Mouse (Mus musculus) embryo, embryonic 11.5 days (tissue): Measurements from ENCODE around the gene Tcp11l1.
A peak's percentile ranks its signal among the peaks of the same experiment; 100 is the strongest.

Experiments used
- DNase-seq: peaks from one replicate; pipeline ENCODE4 v3.0.0-alpha.2; 2012; ENCODE audit warnings: low read depth, low spot score

Gene Tcp11l1

DNA sequence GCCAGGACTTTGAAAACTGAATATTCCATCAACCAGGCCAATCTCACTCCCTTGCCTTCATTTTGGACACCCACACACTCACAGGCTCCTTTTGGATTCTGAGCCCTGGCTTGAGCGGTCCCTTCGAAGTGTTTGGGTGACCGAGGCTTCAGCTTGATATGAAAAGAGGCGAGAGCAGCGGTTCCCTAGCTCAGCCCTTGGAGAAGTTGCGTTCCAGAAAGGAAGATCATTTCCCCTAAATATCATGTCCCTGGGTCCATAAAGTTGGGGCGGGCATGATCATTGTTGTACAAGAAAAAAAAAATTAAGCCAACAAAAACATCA, 479 bp upstream of the Tcp11l1 start:
- DNase-seq = no peak

DNA sequence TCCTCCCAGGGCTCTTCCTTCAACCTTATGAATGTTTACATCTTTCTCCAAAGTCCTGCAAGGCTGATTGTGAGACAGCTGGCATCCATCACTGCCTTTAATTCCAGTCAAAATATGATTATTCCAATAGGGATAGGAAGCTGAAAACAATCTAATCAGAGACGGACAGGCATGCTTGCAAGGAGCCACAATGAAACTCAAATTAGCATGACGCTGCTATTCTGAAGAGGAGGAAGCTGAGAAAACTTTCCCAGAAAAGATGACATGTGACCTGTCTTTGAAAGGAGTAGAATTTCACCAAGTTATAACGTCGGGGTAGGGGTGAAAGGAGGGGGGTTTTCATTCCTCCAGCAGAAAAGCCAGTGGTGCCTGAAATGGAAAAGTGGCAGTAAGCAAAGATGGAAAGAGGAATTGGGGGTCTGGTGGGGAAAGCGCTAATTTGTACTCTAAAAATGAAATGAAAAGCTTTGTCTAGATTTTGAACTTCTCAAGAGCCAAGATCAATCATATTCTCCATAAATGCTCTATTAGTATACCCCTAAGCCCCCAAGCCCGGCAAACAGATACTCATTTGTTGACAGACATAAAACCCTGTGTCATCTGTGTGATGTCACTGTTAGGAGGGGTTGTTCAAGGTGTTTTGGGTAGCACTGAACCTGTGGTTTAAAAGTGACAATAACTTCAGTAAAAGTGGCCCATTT, 1.1 kb downstream of the Tcp11l1 start:
- DNase-seq = no peak

DNA sequence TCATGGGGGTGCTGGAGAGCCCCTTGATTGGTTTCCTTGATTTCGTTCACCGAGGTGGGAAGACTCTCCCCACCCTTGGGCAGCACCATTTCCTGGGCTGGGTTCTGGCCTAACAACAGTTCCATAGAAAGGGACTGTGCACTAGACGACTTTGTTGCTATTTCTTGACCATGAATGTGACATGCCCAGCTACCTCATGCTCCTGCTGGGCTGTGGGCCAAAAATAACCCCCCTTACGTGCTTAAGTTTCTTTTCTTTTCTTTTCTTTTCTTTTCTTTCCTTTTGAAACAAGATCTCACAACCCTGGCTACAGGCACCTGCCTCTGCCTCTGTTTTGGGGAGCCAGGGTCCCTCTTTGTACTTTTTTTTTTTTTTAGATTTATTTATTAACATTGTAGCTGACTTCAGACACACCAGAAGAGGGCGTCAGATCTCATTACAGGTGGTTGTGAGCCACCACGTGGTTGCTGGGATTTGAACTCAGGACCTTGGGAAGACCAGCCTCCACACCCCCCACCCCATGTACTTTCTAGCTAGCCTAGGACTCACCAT, 2.1 kb downstream of the Tcp11l1 start:
- no peak for DNase-seq

DNA sequence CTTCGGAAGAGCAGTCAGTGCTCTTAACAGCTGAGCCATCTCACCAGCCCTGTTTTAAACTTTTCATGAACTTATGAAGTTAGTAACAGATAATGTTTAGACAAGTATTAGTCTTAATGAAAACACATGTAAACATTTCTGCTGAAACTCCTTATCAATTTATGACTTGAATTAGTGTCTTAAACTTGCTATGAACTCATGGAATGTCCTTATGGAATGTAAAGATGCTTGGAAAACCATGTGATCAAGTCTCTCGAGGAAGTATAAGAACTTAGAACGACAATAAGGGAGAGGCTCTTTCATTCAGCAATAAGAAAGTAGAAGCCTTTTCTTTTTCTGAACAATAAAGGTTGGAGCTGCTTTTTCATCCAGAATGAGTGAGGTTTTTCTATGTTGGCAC, 7.6 kb downstream of the Tcp11l1 start:
- no peak for DNase-seq

DNA sequence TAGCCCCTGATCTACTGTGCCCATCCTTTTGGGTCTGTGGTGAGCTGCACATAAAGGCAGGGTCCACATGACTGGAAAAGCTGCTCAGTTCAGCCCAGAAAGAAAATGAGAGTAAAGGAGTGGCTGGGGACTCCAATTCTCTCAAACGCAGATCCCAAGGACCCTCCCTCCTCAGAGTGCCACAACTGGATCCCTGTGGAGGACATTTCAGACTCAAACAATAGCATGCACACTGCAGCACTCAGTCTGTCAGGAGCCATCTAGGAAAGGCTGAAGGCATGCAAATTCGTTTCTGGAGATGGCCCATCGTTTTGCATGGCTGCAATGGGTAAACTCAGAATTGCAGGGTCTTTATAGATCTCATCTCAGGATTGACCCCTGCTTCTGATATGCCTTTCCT, 8.8 kb downstream of the Tcp11l1 start:
- DNase-seq = no peak

DNA sequence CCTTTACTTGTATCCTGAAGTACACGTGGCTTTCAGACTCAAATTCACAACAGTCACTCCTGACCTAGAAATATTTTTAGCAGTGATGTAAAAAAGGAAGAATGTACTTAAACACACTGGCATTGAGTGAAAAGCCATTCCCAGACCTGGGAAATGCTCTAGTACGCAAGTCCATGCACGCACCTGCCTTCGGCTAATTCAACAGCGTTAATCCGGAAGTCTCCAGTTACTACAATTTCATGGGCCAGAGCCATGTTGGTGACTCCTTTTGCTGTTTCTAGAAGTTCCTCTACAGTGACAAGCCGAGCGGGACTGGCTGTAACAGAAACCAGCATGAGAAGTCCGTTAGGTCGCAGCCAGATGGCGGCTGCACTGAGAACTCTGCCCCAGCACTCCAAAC, 12.3 kb downstream of the Tcp11l1 start:
- no peak for DNase-seq

DNA sequence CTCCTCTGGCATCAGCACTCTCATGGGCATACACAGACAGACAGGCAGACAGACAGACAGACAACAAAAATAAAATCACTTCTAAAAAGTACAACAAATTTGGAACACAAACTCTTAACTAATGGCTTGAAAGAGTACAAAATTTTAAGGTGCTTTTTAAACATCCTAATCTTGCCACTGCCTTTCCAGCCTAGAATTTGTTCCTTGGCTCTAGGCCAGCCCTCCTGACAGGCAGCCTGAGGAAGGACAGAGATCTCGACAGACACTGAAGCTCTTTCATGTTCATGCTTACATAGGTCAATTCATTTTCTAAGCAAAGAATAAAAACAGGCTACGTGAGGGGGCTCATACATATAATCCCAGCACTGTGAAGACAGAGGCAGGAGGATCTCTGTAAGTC, 19.4 kb downstream of the Tcp11l1 start:
- DNase-seq = no peak

DNA sequence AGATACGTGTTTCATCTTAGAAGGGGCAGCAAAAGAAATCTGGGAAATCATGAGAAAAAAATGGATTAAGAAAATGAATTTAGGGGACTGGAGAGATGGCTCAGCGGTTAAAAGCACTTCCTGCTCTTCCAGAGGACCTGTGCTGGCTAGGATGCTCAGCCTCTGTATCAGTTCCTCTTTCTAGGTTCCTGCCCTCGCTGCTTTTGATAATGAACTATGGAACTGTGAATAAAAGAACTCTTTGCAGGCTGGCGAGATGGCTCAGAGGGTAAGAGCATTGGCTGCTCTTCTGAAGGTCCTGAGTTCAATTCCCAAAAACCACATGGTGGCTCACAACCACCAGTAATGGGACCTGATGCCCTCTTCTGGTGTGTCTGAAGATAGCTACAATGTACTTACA, 21.2 kb downstream of the Tcp11l1 start:
- no peak for DNase-seq

DNA sequence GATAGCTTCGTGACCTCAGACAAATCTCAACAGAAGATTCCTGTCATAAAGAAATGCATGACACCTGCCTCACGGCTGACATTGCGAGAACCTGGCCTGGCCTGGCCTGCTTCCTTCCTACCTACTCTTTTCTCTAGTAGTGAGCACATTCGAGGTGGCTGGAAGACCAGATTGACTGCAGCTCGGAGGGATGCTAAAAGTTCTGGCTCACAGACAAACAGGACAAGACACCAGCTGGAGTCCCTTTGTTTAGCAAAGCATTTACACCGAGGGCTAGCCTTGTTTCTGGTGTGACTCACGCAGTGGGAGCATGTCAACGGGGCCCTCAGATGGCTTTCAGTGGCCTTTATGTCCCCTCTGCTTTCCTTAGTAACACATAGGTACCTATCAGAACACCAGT, 23.2 kb downstream of the Tcp11l1 start:
- DNase-seq = no peak

DNA sequence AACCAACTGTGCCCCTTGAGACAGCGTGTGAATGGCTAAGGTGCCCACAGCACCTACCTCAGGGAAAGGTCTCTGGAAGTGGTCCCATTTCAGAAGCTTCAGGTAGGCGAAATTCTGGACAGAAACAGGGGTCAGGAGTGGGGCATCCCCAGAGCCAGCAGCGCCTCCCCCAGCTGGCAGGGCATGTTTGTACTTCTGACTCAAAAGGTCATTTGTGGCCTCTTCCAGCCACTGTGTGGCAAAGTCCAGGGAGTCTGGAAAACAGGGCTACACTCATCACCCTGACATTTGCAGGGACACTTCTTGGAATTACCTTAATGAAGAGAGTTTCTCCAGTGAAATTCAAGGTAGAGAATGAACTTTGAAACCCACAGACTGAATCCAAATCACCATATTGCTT, 23.6 kb downstream of the Tcp11l1 start:
- no peak for DNase-seq

DNA sequence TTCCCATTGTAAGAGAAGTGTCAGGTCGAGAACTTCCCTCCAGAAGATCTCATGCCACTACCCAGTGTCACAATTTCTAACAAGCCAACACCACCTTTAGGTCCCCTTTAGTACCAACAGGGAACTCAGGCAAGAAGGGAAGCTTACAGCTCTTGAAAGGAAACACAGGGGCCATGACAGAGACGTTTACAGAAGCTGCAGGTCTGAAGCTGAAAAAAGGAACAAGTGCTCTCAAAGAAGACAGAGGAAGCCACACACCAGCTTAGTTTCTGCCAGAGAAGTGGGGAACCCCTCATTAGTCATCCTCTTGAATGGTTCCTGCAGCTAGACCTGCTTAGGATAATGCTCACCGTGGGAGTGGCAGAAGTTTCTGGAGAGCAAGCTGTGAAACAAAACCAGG, 24.7 kb downstream of the Tcp11l1 start:
- DNase-seq = no peak

DNA sequence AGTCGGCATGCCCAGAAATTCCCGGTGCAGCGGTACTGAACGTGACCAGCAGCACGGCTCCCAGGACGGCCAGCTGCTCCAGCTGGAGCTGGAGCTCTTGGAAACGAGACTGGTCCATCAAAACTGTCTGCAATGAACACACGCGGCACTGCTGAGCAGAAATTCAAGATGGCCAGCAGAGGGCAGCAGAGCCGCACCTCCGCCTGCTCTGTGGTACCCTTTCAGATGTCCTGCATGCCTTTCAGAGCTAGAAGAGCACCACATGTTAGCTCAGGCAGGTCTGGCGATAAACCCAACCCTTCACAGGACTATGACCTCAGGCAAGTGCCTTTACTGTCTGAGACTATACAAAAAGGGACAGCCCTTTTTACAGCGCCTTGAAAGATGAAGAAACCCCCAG, 26.6 kb downstream of the Tcp11l1 start:
- DNase-seq = peak; percentile 83

DNA sequence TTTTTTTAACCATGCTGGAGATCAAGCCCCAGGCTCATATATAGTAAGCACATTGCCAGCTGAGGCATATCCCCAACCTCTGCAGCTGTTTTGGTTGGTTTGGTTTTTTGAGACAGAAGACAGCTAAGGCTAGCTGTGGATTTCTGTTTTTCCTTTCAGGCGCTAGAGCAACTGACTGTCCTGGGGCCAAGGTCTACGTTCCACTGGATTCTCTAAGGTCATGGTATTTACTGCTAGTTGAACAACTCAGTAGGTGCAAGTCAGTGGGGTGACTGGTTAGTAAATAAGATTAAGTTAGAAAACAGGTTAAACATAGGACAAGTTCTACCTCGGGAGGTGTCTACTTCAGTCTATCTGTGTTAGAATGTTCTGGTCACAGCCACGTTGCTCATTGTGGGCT, 27.2 kb downstream of the Tcp11l1 start:
- DNase-seq = no peak

DNA sequence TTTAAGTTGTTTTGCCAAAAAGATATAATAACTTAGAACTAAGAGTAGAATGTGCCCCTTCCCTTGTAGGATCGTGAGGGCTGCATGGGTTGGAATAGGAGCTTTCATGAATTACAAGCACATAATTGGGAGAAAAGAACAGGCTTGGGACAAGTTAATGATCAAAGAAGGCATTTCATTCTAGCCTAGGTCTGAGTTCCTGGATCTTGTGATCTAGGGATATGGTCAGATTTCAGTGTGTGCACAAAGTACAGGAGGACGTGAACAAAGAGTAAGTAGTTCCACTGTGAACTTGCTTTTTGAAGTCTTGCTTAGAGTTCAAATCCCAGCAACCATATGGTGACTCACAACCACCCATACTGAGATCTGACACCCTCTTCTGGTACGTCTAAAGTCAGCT, 34.6 kb downstream of the Tcp11l1 start:
- no peak for DNase-seq

DNA sequence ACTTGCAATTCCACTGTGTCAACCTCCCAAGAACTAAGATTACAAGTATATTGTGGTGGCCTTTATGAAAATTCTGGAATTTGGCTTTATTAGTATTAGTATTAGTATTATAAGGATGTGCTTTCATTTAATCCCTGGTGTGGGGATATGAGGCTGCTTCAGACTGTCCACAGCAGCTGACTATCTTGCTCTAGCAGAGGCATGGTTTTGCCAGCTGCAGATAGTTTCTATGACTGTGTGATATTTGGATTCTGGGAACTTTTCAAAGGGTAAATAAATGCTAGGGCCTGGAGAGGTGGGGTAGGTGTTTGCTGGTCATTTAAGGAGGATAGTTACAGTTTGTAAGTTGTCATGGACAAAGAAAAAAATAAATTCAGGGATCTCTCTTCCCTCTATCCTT, 40.2 kb downstream of the Tcp11l1 start:
- DNase-seq = no peak

DNA sequence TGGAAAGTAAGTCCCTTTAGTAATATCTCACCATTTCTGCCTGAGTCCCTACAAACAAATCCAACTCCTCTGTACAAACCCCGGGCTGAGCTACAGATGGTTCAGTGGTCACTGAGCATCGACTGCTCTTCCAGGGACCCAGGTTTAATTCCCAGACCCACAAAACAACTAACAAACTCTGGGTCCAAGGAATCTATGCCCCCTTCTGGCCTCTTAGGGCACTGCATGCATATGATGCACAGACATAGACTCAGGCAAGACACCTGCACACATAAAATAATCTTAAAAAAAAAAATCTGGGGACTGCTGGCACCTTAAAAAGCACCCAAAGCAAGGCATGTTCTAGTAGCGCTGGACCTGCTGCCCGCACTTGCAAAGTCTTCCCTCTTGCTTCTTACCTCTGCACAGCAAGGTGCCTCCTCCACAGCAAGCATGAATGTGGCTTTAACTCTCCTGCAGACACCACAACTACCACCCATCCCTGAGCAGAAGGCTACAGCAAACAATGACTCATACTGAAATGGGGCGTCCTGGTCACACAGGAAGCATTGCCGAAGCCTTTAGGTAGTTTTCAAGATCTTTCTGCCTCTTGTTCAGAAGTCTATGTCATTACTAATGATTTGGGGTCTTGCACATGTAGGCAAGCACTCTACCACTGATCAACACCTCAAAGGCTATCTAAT, 42.7 kb downstream of the Tcp11l1 start:
- no peak for DNase-seq

DNA sequence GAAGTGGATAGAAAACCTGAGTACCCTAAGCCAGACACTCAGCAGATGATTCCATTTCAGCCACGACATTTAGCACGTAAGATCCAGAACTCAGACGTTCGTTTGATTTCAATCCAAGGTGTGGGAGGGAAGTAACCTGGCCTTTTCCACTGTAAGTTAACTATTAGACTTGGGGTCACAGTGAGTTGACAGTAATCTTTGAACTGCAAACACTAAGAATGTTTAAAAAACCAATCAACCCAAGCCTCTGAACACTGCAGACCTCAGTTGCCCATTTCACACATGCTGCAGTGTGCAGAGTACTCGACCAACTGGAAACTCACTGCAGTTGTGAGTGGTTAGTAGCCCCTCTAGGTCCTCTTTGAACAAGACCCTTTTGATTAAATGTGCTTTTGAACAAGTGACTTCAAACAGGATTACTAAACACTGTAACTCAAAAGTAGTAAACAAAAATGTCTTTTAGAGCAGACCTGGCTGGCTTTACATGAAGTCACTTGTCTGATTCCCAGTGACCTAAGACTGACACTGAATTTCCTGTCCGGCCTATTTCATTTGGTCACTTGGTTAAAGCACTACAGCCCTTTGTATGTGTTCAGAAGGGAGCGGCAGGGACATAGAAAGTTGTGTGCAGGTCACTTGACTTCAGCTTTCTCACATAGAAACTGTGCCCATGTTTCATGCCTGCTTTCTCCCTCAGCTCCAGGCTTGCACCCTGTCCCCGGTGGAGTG, 48.4 kb downstream of the Tcp11l1 start:
- no peak for DNase-seq

DNA sequence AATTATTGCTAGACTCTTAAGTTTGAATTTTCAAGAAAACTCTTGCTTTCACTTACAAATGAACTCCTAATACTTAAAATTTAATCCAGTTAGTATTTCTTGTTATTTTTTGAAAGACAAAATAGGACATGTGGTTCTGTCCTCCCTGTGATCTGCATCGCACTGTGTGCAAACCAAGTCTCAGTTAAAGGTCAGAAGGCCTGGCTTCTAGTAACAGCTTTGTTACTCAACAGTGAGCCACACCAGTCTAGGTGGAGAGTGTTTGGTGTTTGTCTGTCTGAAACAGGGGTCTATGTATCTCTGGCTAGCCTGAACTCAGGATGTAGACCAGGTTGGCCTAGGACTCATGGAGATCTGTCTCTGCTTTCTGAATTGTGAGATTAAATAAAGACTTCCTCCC, 53.3 kb downstream of the Tcp11l1 start:
- no peak for DNase-seq

DNA sequence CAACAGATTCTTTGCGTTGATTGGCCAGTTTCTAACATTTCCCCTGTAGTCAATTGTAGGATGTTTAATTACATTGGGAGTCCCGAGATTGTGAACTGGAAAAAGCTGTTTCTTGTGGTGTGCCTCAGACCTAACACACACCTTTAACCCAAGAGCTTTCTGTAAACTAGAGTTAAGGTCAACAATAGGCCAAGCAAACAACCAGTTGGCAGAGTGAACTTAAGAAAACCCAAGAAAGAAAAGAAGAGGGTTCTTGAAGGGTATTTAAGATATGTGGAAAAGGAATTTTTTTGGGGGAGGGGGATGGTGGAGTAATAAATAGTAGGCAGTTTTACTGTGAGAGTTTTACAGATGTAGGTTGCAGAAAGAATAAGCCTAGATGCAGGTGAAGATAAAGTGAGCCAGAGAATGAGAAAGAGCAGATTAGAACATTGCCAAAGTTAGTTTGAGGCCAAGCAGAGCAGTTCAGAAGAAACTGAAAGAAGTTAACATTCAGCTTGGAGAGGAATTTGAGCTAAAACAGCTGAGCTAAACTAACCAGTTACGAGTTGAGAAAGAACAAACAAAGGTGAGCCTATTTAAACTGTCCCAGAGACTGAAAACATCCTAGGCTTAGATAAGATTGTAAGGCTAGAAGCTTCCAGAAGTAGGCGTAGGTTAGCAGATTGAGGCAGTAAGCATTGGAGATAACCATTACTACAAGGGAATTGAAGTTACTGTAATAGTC, 95.8 kb downstream of the Tcp11l1 start:
- no peak for DNase-seq

DNA sequence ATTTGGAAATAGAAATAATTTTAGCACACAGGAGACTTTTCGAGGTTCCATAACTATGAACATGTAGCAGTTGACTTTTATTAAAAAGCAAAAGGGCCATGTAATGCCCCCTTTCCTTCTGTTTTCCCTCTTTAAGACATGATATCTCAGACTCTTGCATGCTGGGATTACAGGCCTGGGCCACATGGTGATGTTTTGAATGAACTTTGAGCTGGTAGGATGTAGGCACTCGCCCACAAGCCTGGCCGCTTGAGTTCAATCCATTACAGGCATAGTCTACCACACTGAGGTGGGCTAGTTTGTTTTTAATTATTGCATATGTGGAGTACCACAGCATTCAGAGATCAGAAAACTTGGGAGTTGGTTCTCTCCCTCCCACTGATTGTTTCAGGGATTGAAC, 97.2 kb downstream of the Tcp11l1 start:
- no peak for DNase-seq
